Mouse (Mus musculus) liver, adult 2 months (tissue): ENCODE results near the gene Gm20388.

Experiments
- CTCF ChIP-seq: fragments of 200-500 bp; IDR thresholded peaks from 2 replicates; pipeline ENCODE4 v1.5.1; 2011; ENCODE audit warnings: low read depth, low read length, control low read depth
- POLR2A ChIP-seq: fragments of 200-500 bp; IDR thresholded peaks from 2 replicates; pipeline ENCODE4 v1.6.1; 2011; ENCODE audit warnings: low read length, control low read depth; ENCODE audit not compliant: insufficient read depth; ENCODE audit errors: extremely low read depth

DNA sequence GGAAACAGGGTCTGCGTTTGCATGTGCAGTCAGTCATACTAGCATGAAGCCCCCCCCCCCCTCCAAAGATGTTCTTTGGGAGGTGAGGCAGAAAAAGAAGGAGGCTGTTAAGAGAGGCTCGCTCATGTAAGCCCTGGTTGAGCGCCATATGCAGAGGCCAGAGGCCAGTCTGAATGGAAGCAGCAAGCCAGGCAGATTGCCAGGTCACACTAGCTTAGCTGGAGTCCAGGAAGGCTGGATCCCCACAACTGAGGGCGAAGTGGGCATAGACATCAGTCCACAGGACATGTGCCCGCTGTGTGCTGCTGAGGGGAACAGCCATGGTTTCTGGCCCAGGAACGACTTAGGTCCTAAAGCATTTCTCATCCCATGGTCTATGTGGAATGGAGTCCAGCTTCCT lies 477.6 kb downstream of the Gm20388 start:
- TF ChIP-seq CTCF: no peak
- TF ChIP-seq POLR2A: no peak
